Mouse (Mus musculus): ENCODE data around the gene Carmil1.
A peak's percentile ranks its signal among the peaks of the same experiment; 100 is the strongest.

The Carmil1 gene

GRCm38 (mm10) chr13:24220441-24220970 is 60.1 kb downstream of the Carmil1 start:
- peak; percentile 33 to 73 for DNase-seq (ENCODE audit: inconsistent age in 2 of 2, low spot score in 1 of 2)

- DNase-seq (ENCODE audit: inconsistent age in 2 of 2, low spot score in 1 of 2): no peak
These were observed 69.4 kb downstream of the Carmil1 start for GRCm38 (mm10) chr13:24211229-24211628.

GRCm38 (mm10) chr13:24206097-24206496 is 74.5 kb downstream of the Carmil1 start:
- no peak for DNase-seq (ENCODE audit: inconsistent age in 2 of 2, low spot score in 1 of 2)

- DNase-seq (ENCODE audit: inconsistent age in 2 of 2, low spot score in 1 of 2): no peak
These were observed 78.3 kb downstream of the Carmil1 start for GRCm38 (mm10) chr13:24202314-24202713.

- no peak for DNase-seq (ENCODE audit: inconsistent age in 2 of 2, low spot score in 1 of 2)
These were observed 80.6 kb downstream of the Carmil1 start for GRCm38 (mm10) chr13:24199861-24200543.

GRCm38 (mm10) chr13:24198396-24198924 is 82.1 kb downstream of the Carmil1 start:
- no peak for DNase-seq (ENCODE audit: inconsistent age in 2 of 2, low spot score in 1 of 2)

- no peak for DNase-seq (ENCODE audit: inconsistent age in 2 of 2, low spot score in 1 of 2)
These were observed 85.2 kb downstream of the Carmil1 start for GRCm38 (mm10) chr13:24195371-24195770.

- no peak for DNase-seq (ENCODE audit: inconsistent age in 2 of 2, low spot score in 1 of 2)
These were observed 86.6 kb downstream of the Carmil1 start for GRCm38 (mm10) chr13:24194018-24194417.

GRCm38 (mm10) chr13:24190875-24191663 is 89.5 kb downstream of the Carmil1 start:
- no peak for DNase-seq (ENCODE audit: inconsistent age in 2 of 2, low spot score in 1 of 2)

- DNase-seq (ENCODE audit: inconsistent age in 2 of 2, low spot score in 1 of 2): no peak
These were observed 93.6 kb downstream of the Carmil1 start for GRCm38 (mm10) chr13:24187026-24187425.

- no peak for DNase-seq (ENCODE audit: inconsistent age in 2 of 2, low spot score in 1 of 2)
These were observed 95.0 kb downstream of the Carmil1 start for GRCm38 (mm10) chr13:24185641-24186040.

GRCm38 (mm10) chr13:24182878-24183277 is 97.7 kb downstream of the Carmil1 start:
- peak in 1 of 2 experiments; percentile 20 for DNase-seq (ENCODE audit: inconsistent age in 2 of 2, low spot score in 1 of 2)

GRCm38 (mm10) chr13:24179538-24179937 is 101.1 kb downstream of the Carmil1 start:
- DNase-seq (ENCODE audit: inconsistent age in 2 of 2, low spot score in 1 of 2): no peak

- no peak for DNase-seq (ENCODE audit: inconsistent age in 2 of 2, low spot score in 1 of 2)
These were observed 103.0 kb downstream of the Carmil1 start for GRCm38 (mm10) chr13:24177600-24177999.

- no peak for DNase-seq (ENCODE audit: inconsistent age in 2 of 2, low spot score in 1 of 2)
These were observed 103.8 kb downstream of the Carmil1 start for GRCm38 (mm10) chr13:24176835-24177234.

GRCm38 (mm10) chr13:24169658-24170057 is 110.9 kb downstream of the Carmil1 start:
- no peak for DNase-seq (ENCODE audit: inconsistent age in 2 of 2, low spot score in 1 of 2)

- DNase-seq (ENCODE audit: inconsistent age in 2 of 2, low spot score in 1 of 2): peak; percentile 31 to 49
These were observed 117.2 kb downstream of the Carmil1 start for GRCm38 (mm10) chr13:24163368-24163767.

GRCm38 (mm10) chr13:24161105-24161504 is 119.5 kb downstream of the Carmil1 start:
- DNase-seq (ENCODE audit: inconsistent age in 2 of 2, low spot score in 1 of 2): no peak

GRCm38 (mm10) chr13:24159972-24160371 is 120.6 kb downstream of the Carmil1 start:
- DNase-seq (ENCODE audit: inconsistent age in 2 of 2, low spot score in 1 of 2): no peak

- peak in 1 of 2 experiments; percentile 58 for DNase-seq (ENCODE audit: inconsistent age in 2 of 2, low spot score in 1 of 2)
These were observed 121.2 kb downstream of the Carmil1 start for GRCm38 (mm10) chr13:24159190-24159965.

- DNase-seq (ENCODE audit: inconsistent age in 2 of 2, low spot score in 1 of 2): no peak
These were observed 123.0 kb downstream of the Carmil1 start for GRCm38 (mm10) chr13:24157560-24158011.
